Mouse (Mus musculus) hindbrain, postnatal 0 days (tissue): ENCODE measurements around the gene Map4k5. TPM values are rescaled to one million over a fixed set of nuclear protein-coding genes. Genes with fewer than 3 reads are reported as not detected.

Experiments used
- ATAC-seq: fragments of 200-750 bp; cut with Nextera tagmentation; 2 replicates; pipeline ENCODE4 v1.8.0; 2017; ENCODE audit warnings: mild to moderate bottlenecking, moderate TSS enrichment, moderate library complexity
- DNase-seq: peaks from one replicate; pipeline ENCODE4 v3.0.0-alpha.2; 2015; ENCODE audit warnings: low spot score
- H3K27ac ChIP-seq: fragments of 300-500 bp; sonication (generic); 2 replicates; pipeline ENCODE4 v1.5.1; 2014; ENCODE audit warnings: mild to moderate bottlenecking
- H3K27me3 ChIP-seq: fragments of 300-500 bp; sonication (generic); 2 replicates; pipeline ENCODE4 v1.6.1; 2014; ENCODE audit warnings: low read length, mixed read lengths; ENCODE audit not compliant: insufficient read depth
- H3K36me3 ChIP-seq: fragments of 300-500 bp; sonication (generic); 2 replicates; pipeline ENCODE4 v1.6.1; 2014; ENCODE audit warnings: low read length, mixed read lengths; ENCODE audit not compliant: insufficient read depth
- H3K4me1 ChIP-seq: fragments of 300-500 bp; sonication (generic); 2 replicates; pipeline ENCODE4 v1.6.1; 2014; ENCODE audit warnings: antibody characterized with exemption, low read length, mixed read lengths; ENCODE audit not compliant: insufficient read depth
- H3K4me2 ChIP-seq: fragments of 300-500 bp; sonication (generic); 2 replicates; pipeline ENCODE4 v1.6.1; 2014; ENCODE audit warnings: low read depth, mild to moderate bottlenecking, low read length, moderate library complexity, mixed read lengths
- H3K4me3 ChIP-seq: fragments of 300-500 bp; sonication (generic); 2 replicates; pipeline ENCODE4 v1.5.1; 2014; ENCODE audit warnings: low read length
- H3K9ac ChIP-seq: fragments of 300-500 bp; sonication (generic); replicated peaks from 2 replicates; pipeline ENCODE4 v1.6.1; 2014; ENCODE audit warnings: mild to moderate bottlenecking, low read length, moderate library complexity, mixed read lengths
- H3K9me3 ChIP-seq: fragments of 300-500 bp; sonication (generic); 2 replicates; pipeline ENCODE4 v1.6.1; 2016; ENCODE audit warnings: low read length, mixed read lengths
- CTCF ChIP-seq: IDR thresholded peaks from 2 replicates; pipeline ENCODE4 v1.5.1; 2016; ENCODE audit warnings: antibody characterized with exemption, control low read depth, low read depth
- WGBS: fragments of 180-500 bp; shearing (Covaris S2); extraction: QIAGEN DNeasy Blood & Tissue Kit; methylation state at CpG from one replicate; pipeline ENCODE4 v1.1.7; 2014; 5-methylcytosine and 5-hydroxymethylcytosine counted together
- polyA plus RNA-seq: library from polyadenylated mRNA; unstranded; fragments of >200 nt; fragmentation: Nextera tagmentation; extraction: Ambion mirVana; gene quantifications from 2 replicates; pipeline ENCODE4 v1.2.1, GENCODE M21; 2015
- total RNA-seq: library from RNA; depleted of rRNA; stranded (reverse); fragments of >200 nt; gene quantifications from 2 replicates; pipeline ENCODE4 v1.2.3, GENCODE M21; 2014

Map4k5 gene
- total and polyA plus RNA-seq, 2 experiments from 2014 or later = 17.1 to 32.3 TPM

GRCm38 (mm10) chr12:69923603-69924002, 30.6 kb upstream of the Map4k5 start:
- Histone ChIP-seq H3K4me1 (no peaks in the 10 kb centered on the region), H3K9ac (no peak overlapping the region), H3K36me3 (no peaks in the 10 kb centered on the region), H3K4me2 (no peak overlapping the region), H3K4me3 (no peak overlapping the region), H3K27ac (no peak overlapping the region), H3K27me3 (no peaks in the 10 kb centered on the region), H3K9me3 (no peaks in the 10 kb centered on the region)
- DNase-seq = no peak
- TF ChIP-seq CTCF = no peak
- 58% methylated on average over 3 of the region's 3 CpGs for WGBS
- ATAC-seq = no peak

- no peaks in the 10 kb centered on the region for H3K27me3 ChIP-seq
- H3K9me3 ChIP-seq = no peaks in the 10 kb centered on the region
- DNase-seq = no peak
- no peak for TF ChIP-seq CTCF
- ATAC-seq = no peak
- no peaks in the 10 kb centered on the region for H3K36me3 ChIP-seq
- no peak overlapping the region for H3K9ac ChIP-seq
- no peak overlapping the region for H3K4me3 ChIP-seq
- H3K4me1 ChIP-seq = no peaks in the 10 kb centered on the region
- 83% methylated on average over 3 of the region's 3 CpGs for WGBS
- no peak overlapping the region for H3K4me2 ChIP-seq
- H3K27ac ChIP-seq = no peak overlapping the region
These were observed 30.1 kb upstream of the Map4k5 start for GRCm38 (mm10) chr12:69923128-69923527.

GRCm38 (mm10) chr12:69922099-69922498, 29.1 kb upstream of the Map4k5 start:
- no peaks in the 10 kb centered on the region for H3K4me1 ChIP-seq
- H3K9ac ChIP-seq = no peak overlapping the region
- H3K9me3 ChIP-seq = no peaks in the 10 kb centered on the region
- no peak overlapping the region for H3K4me3 ChIP-seq
- TF ChIP-seq CTCF = no peak
- ATAC-seq (no peak), DNase-seq (no peak)
- WGBS = 78% methylated on average over 1 of the region's 1 CpGs
- H3K4me2 ChIP-seq = no peak overlapping the region
- H3K27ac ChIP-seq = no peak overlapping the region
- no peaks in the 10 kb centered on the region for H3K36me3 ChIP-seq
- H3K27me3 ChIP-seq = no peaks in the 10 kb centered on the region

- H3K36me3 ChIP-seq = no peaks in the 10 kb centered on the region
- H3K9ac ChIP-seq = no peak overlapping the region
- H3K9me3 ChIP-seq = no peaks in the 10 kb centered on the region
- WGBS = 83% methylated on average over 2 of the region's 2 CpGs
- no peaks in the 10 kb centered on the region for H3K4me1 ChIP-seq
- ATAC-seq (no peak), DNase-seq (no peak)
- TF ChIP-seq CTCF = no peak
- no peaks in the 10 kb centered on the region for H3K27me3 ChIP-seq
- H3K4me2 ChIP-seq = no peak overlapping the region
- H3K27ac ChIP-seq = no peak overlapping the region
- H3K4me3 ChIP-seq = no peak overlapping the region
These were observed 24.9 kb upstream of the Map4k5 start for GRCm38 (mm10) chr12:69917870-69918269.

- Histone ChIP-seq H3K4me2 (no peak overlapping the region), H3K4me3 (no peak overlapping the region), H3K9me3 (no peaks in the 10 kb centered on the region), H3K36me3 (no peaks in the 10 kb centered on the region), H3K4me1 (peaks cover 2% of the 10 kb centered on the region; the same call in 1 of the 2 replicates), H3K9ac (no peak overlapping the region), H3K27ac (no peak overlapping the region), H3K27me3 (no peaks in the 10 kb centered on the region)
- 90% methylated on average over 7 of the region's 7 CpGs for WGBS
- DNase-seq (no peak), ATAC-seq (no peak)
- no peak for TF ChIP-seq CTCF
These were observed 19.7 kb upstream of the Map4k5 start for GRCm38 (mm10) chr12:69912737-69913136.

- WGBS = 88% methylated on average over 7 of the region's 7 CpGs
- no peak overlapping the region for H3K27ac ChIP-seq
These were observed 18.9 kb upstream of the Map4k5 start for GRCm38 (mm10) chr12:69911906-69912305.

GRCm38 (mm10) chr12:69908511-69908900, 15.5 kb upstream of the Map4k5 start:
- WGBS = 14% methylated on average over 19 of the region's 19 CpGs
- Histone ChIP-seq H3K4me1 (peaks cover 6% of the 10 kb centered on the region; the same call in 1 of the 2 replicates), H3K9me3 (no peaks in the 10 kb centered on the region), H3K9ac (peak overlapping the region; percentile 84), H3K36me3 (no peaks in the 10 kb centered on the region), H3K4me3 (peak overlapping the region; percentile 69), H3K27me3 (no peaks in the 10 kb centered on the region), H3K27ac (peak overlapping the region; percentile 96), H3K4me2 (peak overlapping the region; percentile 76)
- no peak for TF ChIP-seq CTCF
- peak; percentile 89 for ATAC-seq
- DNase-seq = peak; percentile 86

More at GRCm38 (mm10) chr12:69911906-69912305, 18.9 kb upstream of the Map4k5 start:
- Histone ChIP-seq H3K4me1 (peaks cover 6% of the 10 kb centered on the region; the same call in 1 of the 2 replicates), H3K4me2 (no peak overlapping the region), H3K36me3 (no peaks in the 10 kb centered on the region), H3K9me3 (no peaks in the 10 kb centered on the region), H3K27me3 (no peaks in the 10 kb centered on the region), H3K4me3 (no peak overlapping the region), H3K9ac (no peak overlapping the region)
- no peak for DNase-seq
- ATAC-seq = no peak
- TF ChIP-seq CTCF = no peak
